9 mouse cellular contexts compared by ENCODE assay signal in the genomic region with DNA sequence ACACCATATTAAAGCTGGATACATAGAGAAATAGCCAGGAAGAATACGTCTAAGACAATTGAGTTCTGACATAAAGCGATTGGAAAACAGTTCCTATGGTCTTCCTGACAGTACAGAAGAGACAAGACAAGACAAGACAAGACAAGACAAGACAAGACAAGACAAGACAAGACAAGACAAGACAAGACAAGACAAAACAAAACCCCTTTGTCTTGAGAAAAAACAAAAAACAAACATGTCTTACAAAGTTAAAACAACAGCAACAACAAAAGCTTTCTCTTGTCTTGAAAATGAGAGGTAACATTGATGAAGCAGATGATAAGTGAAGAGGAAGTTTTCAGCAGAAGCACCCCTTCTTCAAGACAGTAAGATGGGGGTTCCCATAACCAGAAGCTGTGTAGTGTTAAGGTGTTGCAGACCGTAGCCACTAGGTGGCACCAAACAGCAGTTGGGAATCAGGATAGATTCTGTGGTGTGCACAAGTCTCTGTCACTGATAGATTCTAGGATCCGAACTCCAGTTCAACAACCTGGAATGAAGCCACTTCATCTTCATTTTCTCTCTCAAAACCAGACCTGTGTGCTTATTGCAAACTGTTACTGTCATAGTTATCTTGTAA. TPM values are rescaled to one million over a fixed set of nuclear protein-coding genes. Genes with fewer than 3 reads are reported as not detected.
DNase-seq lines count a peak whose midpoint lies in the region; ATAC-seq lines count a peak whose summit lies in the region.
"Had no signal": no experiment of that assay in that cellular context is flagged by ENCODE, and none has a peak within 500 bp of the region (broad histone marks: within the 10 kb centered on the region; RNA-seq: fewer than 3 reads in every experiment).

No protein-coding gene starts in this region.

- no peaks in the 10 kb centered on the region for H3K36me3 ChIP-seq in heart, embryonic 12.5 days
- H3K36me3 ChIP-seq in midbrain, embryonic 16.5 days (ENCODE audit: control insufficient read depth, insufficient read depth, low read length) = no peaks in the 10 kb centered on the region

- H3K9ac ChIP-seq in heart, embryonic 12.5 days = no peak overlapping the region
- H3K9ac ChIP-seq in midbrain, embryonic 16.5 days (ENCODE audit: low read depth, low read length) = no peak overlapping the region

- no peak overlapping the region for H3K27ac ChIP-seq in heart, embryonic 12.5 days (ENCODE audit: poor library complexity, severe bottlenecking)
- no peak overlapping the region for H3K27ac ChIP-seq in midbrain, embryonic 16.5 days (ENCODE audit: low read length)

- ATAC-seq in heart, embryonic 12.5 days (ENCODE audit: insufficient number of reproducible peaks, low FRiP score) = no peak; the same call in 1 of the 2 replicates
- peak; percentile 89; the same call in 1 of the 2 replicates for ATAC-seq in midbrain, embryonic 16.5 days

- intact Hi-C loops in left cerebral cortex, postnatal 4 days (cut with DNase I) = no loop called here

- no peaks in the 10 kb centered on the region for H3K4me1 ChIP-seq in heart, embryonic 12.5 days (replicated peaks)
- H3K4me1 ChIP-seq in midbrain, embryonic 16.5 days (ENCODE audit: control insufficient read depth, insufficient read depth, low read length) = no peaks in the 10 kb centered on the region

- H3K4me3 ChIP-seq in heart, embryonic 12.5 days = no peak overlapping the region
- H3K4me3 ChIP-seq in midbrain, embryonic 16.5 days (ENCODE audit: low read depth, low read length) = no peak overlapping the region

- no peak overlapping the region for H3K4me2 ChIP-seq in heart, embryonic 12.5 days
- H3K4me2 ChIP-seq in midbrain, embryonic 16.5 days (ENCODE audit: low read length) = no peak overlapping the region

- H3K27me3 ChIP-seq in heart, embryonic 12.5 days (replicated peaks) = no peaks in the 10 kb centered on the region; the same call in 1 of the 2 replicates
- H3K27me3 ChIP-seq in midbrain, embryonic 16.5 days (ENCODE audit: control insufficient read depth, insufficient read depth, low read depth, low read length) = no peaks in the 10 kb centered on the region

- no peaks in the 10 kb centered on the region for H3K9me3 ChIP-seq in heart, embryonic 12.5 days (replicated peaks)
- no peaks in the 10 kb centered on the region for H3K9me3 ChIP-seq in midbrain, embryonic 16.5 days (replicated peaks; ENCODE audit: control insufficient read depth, low read length, poor library complexity, severe bottlenecking)

- DNase-seq in heart, adult 8-10 months (ENCODE audit: low spot score) = peak; percentile 73
- peak; percentile 27 for DNase-seq in cerebellum, adult 9-11 months
- peak; percentile 63 to 82 for DNase-seq in frontal cortex, postnatal 36 days (ENCODE audit: low spot score in 2 of 2)
- DNase-seq in kidney, adult 18-20 months = peak; percentile 59
- peak; percentile 67 for DNase-seq in left cerebral cortex, postnatal 4 days
- DNase-seq in spleen, postnatal 14 days (ENCODE audit: low spot score in 2 of 2) = peak; percentile 13 to 55

- WGBS in heart, embryonic 12.5 days = 31% methylated on average over 4 of the region's 4 CpGs
- 41% methylated on average over 4 of the region's 4 CpGs for WGBS in midbrain, embryonic 16.5 days

RNA-seq across cellular contexts. Expression of a gene that starts 15.0 kb away (rescaled TPM):
- 1 to 10 TPM; 4.1 to 4.8 (median 4.2) TPM for total RNA-seq in heart, adult 8-10 months (2022)
- 0.20 and 0.57 TPM in 2 replicates for polyA plus RNA-seq in heart, embryonic 12.5 days (2016; fragmentation: Nextera tagmentation; extraction: Ambion mirVana)
- not detected for total RNA-seq in left cerebral cortex, postnatal 4 days (2021)
- not detected in 2 replicates for polyA plus RNA-seq in midbrain, embryonic 16.5 days (2015; fragmentation: Nextera tagmentation; extraction: Ambion mirVana)
- polyA plus RNA-seq: testis, adult 2 months had no signal

Comparison
In these comparisons a context has a peak if more than half of its experiments do, and no peak if none do; other contexts are left out.
1. RNA of a gene that starts 15.0 kb away (total RNA-seq): 4.1 to 4.8 TPM in heart, adult 8-10 months; not detected in left cerebral cortex, postnatal 4 days; every median in the first group is over 4 times any median in the second.
2. Peak in every context shown above with its lines, with median percentiles within 50 percentile points of each other: DNase-seq.